15 mouse cellular contexts compared by ENCODE assay signal in the genomic region with DNA sequence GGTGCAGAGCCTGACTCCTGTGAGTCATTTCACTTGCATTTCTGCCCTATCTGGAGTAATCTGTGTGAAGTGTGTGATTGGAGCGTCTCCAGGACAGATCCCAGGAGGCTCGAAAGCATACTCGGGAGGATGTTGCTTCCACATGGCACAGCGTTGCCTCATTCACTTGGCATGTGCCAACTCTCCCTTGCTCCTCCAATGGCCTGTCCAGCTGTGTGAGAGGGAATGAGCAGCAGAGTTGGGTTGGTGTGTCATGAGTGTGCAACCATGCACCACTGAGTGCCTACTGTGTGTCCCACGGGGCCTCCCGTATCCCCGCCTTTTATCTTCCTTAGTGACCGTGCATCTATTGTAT. TPM values are rescaled to one million over a fixed set of nuclear protein-coding genes. Genes with fewer than 3 reads are reported as not detected.
A peak's percentile ranks its signal among the peaks of the same experiment; 100 is the strongest.
DNase-seq lines count a peak whose midpoint lies in the region; ATAC-seq and TF ChIP-seq lines count a peak whose summit lies in the region.
"Had no signal": no experiment of that assay in that cellular context is flagged by ENCODE, and none has a peak within 500 bp of the region (broad histone marks: within the 10 kb centered on the region; RNA-seq: fewer than 3 reads in every experiment).

No protein-coding gene starts in this region.

- intact Hi-C loops in heart, postnatal 36 days (cut with DNase I): no loop called here

- no peak for TF ChIP-seq POLR2A in limb, embryonic 14.5 days (IDR thresholded peaks at IDR 0.05; ENCODE audit: borderline replicate concordance, extremely low read depth, insufficient read depth, insufficient read length)

- 0 out of 2 replicates have a peak, but pooled peaks have one; percentile 23 for ATAC-seq in limb, embryonic 14.5 days (ENCODE audit: low FRiP score, low read depth)
- ATAC-seq: forebrain, postnatal 0 days; intestine, postnatal 0 days had no signal

- WGBS in heart, embryonic 10.5 days: 71% methylated on average over 8 of the region's 8 CpGs
- 82% methylated on average over 8 of the region's 8 CpGs for WGBS in limb, embryonic 14.5 days

- no peaks in the 10 kb centered on the region for H3K27me3 ChIP-seq in heart, embryonic 10.5 days (ENCODE audit: insufficient read depth, poor library complexity, severe bottlenecking)
- H3K27me3 ChIP-seq in limb, embryonic 14.5 days (ENCODE audit: control insufficient read depth, insufficient read depth, low read length): no peaks in the 10 kb centered on the region
- H3K27me3 ChIP-seq: hindbrain, embryonic 13.5 days; liver, embryonic 13.5 days; neural tube, embryonic 13.5 days had no signal

- peaks cover 25% of the 10 kb centered on the region for H3K4me1 ChIP-seq in heart, embryonic 10.5 days
- H3K4me1 ChIP-seq in limb, embryonic 14.5 days (ENCODE audit: control insufficient read depth, insufficient read depth, low read length): peaks cover 21% of the 10 kb centered on the region

- H3K27ac ChIP-seq in heart, embryonic 10.5 days: peak overlapping the region; percentile 22; the same call in 1 of the 2 replicates
- H3K27ac ChIP-seq in limb, embryonic 14.5 days (replicated peaks; ENCODE audit: low read depth, low read length): no peak overlapping the region
- H3K27ac ChIP-seq: hindbrain, embryonic 13.5 days; liver, embryonic 13.5 days; neural tube, embryonic 13.5 days had no signal

- no peaks in the 10 kb centered on the region for H3K9me3 ChIP-seq in heart, embryonic 10.5 days
- H3K9me3 ChIP-seq in limb, embryonic 14.5 days (ENCODE audit: control insufficient read depth, low read length): no peaks in the 10 kb centered on the region
- H3K9me3 ChIP-seq: hindbrain, embryonic 13.5 days; liver, embryonic 13.5 days; neural tube, embryonic 13.5 days had no signal

- no peaks in the 10 kb centered on the region for H3K36me3 ChIP-seq in heart, embryonic 10.5 days
- H3K36me3 ChIP-seq in limb, embryonic 14.5 days (ENCODE audit: control insufficient read depth, insufficient read depth, low read length): no peaks in the 10 kb centered on the region
- H3K36me3 ChIP-seq: hindbrain, embryonic 13.5 days; liver, embryonic 13.5 days; neural tube, embryonic 13.5 days had no signal

- no peak overlapping the region for H3K4me3 ChIP-seq in heart, embryonic 10.5 days
- no peak overlapping the region for H3K4me3 ChIP-seq in limb, embryonic 14.5 days (replicated peaks; ENCODE audit: low read length)
- H3K4me3 ChIP-seq: hindbrain, embryonic 13.5 days; liver, embryonic 13.5 days; neural tube, embryonic 13.5 days had no signal

- no peak for DNase-seq in heart, embryonic 10.5 days (ENCODE audit: low spot score)
- no peak for DNase-seq in heart, postnatal 36 days
- DNase-seq in 3134 (ENCODE audit: extremely low read depth, insufficient read length, low spot score): peak; percentile 70
- peak; percentile 18 for DNase-seq in adrenal gland, adult 8-10 months
- no peak for DNase-seq in limb, embryonic 14.5 days (ENCODE audit: low spot score)
- DNase-seq in thymus, postnatal 14 days: no peak
- no peak for DNase-seq in c-Kit-positive CD71-positive TER-119-positive erythroid progenitor cells, embryonic 14.5 days (ENCODE audit: low spot score)
- DNase-seq: cerebellum, adult 8-10 months; forebrain, postnatal 0 days; kidney, postnatal 10 days; liver, embryonic 13.5 days; retina, postnatal 1 day had no signal

- no peak overlapping the region for H3K4me2 ChIP-seq in limb, embryonic 14.5 days (replicated peaks; ENCODE audit: low read depth, low read length, severe bottlenecking)
- H3K4me2 ChIP-seq: hindbrain, embryonic 13.5 days; liver, embryonic 13.5 days; neural tube, embryonic 13.5 days had no signal

- H3K9ac ChIP-seq in limb, embryonic 14.5 days (ENCODE audit: low read depth, low read length, severe bottlenecking): no peak overlapping the region
- H3K9ac ChIP-seq: forebrain, postnatal 0 days; hindbrain, embryonic 13.5 days; liver, embryonic 13.5 days; neural tube, embryonic 13.5 days had no signal

RNA-seq across cellular contexts. Expression of gene Xylt1, which starts 34.2 kb away (rescaled TPM):
- 1.2 and 1.8 TPM in 2 replicates for polyA plus RNA-seq in heart, embryonic 10.5 days (2016; fragmentation: Nextera tagmentation; extraction: Ambion mirVana)
- 1 to 10 TPM; 2.5 TPM for total RNA-seq in heart, postnatal 36 days (2021)
- 10 to 100 TPM in 1 of 4 experiments, 1 to 10 TPM in 3; 7.4 to 13.4 (median 9.1) TPM for total RNA-seq in adrenal gland, adult 8-10 months (2022)
- polyA plus RNA-seq in limb, embryonic 14.5 days (2012; rRNA removed): 9.9 and 13.0 TPM in 2 replicates
- 4.2 and 4.8 TPM in 2 replicates for polyA plus RNA-seq in limb, embryonic 14.5 days (2014; fragmentation: Nextera tagmentation; extraction: Ambion mirVana)

Comparison
In these comparisons a context has a peak if more than half of its experiments do, and no peak if none do; other contexts are left out.
1. DNase-seq: peak in 3134 (single experiment) and adrenal gland, adult 8-10 months (single experiment); none in heart, embryonic 10.5 days (single experiment), heart, postnatal 36 days (0 of 2), limb, embryonic 14.5 days (single experiment), thymus, postnatal 14 days (single experiment) and c-Kit-positive CD71-positive TER-119-positive erythroid progenitor cells, embryonic 14.5 days (single experiment).